Mouse (Mus musculus) neural tube, embryonic 15.5 days (tissue): Measurements from ENCODE around the gene Fosb. TPM values are rescaled to one million over a fixed set of nuclear protein-coding genes. Genes with fewer than 3 reads are reported as not detected.
A peak's percentile ranks its signal among the peaks of the same experiment; 100 is the strongest.

Source experiments
- ATAC-seq: fragments of 200-750 bp; cut with Nextera tagmentation; 2 replicates; pipeline ENCODE4 v1.8.0; 2017; ENCODE audit warnings: mild to moderate bottlenecking, moderate TSS enrichment, moderate library complexity; ENCODE audit not compliant: low FRiP score
- H3K27ac ChIP-seq: fragments of 300-500 bp; sonication (generic); replicated peaks from 2 replicates; pipeline ENCODE4 v1.5.1; 2015; ENCODE audit warnings: mild to moderate bottlenecking, inconsistent platforms
- H3K27me3 ChIP-seq: fragments of 300-500 bp; sonication (generic); replicated peaks from 2 replicates; pipeline ENCODE4 v1.6.1; 2015; ENCODE audit warnings: inconsistent platforms
- H3K36me3 ChIP-seq: fragments of 300-500 bp; sonication (generic); 2 replicates; pipeline ENCODE4 v1.6.1; 2015; ENCODE audit warnings: inconsistent platforms
- H3K4me1 ChIP-seq: fragments of 300-500 bp; sonication (generic); 2 replicates; pipeline ENCODE4 v1.6.1; 2015; ENCODE audit warnings: inconsistent platforms
- H3K4me2 ChIP-seq: fragments of 300-500 bp; sonication (generic); 2 replicates; pipeline ENCODE4 v1.6.1; 2015; ENCODE audit warnings: inconsistent platforms, mild to moderate bottlenecking, moderate library complexity
- H3K4me3 ChIP-seq: fragments of 300-500 bp; sonication (generic); replicated peaks from 2 replicates; pipeline ENCODE4 v1.5.1; 2015; ENCODE audit warnings: mild to moderate bottlenecking, inconsistent platforms
- H3K9ac ChIP-seq: fragments of 300-500 bp; sonication (generic); replicated peaks from 2 replicates; pipeline ENCODE4 v1.6.1; 2015; ENCODE audit warnings: mild to moderate bottlenecking, inconsistent platforms
- H3K9me3 ChIP-seq: fragments of 300-500 bp; sonication (generic); replicated peaks from 2 replicates; pipeline ENCODE4 v1.6.1; 2016; ENCODE audit warnings: inconsistent platforms
- WGBS: fragments of 180-500 bp; shearing (Covaris S2); methylation state at CpG from one replicate; pipeline ENCODE4 v1.1.7; 2015; ENCODE audit warnings: mixed read lengths; 5-methylcytosine and 5-hydroxymethylcytosine counted together
- polyA plus RNA-seq: library from polyadenylated mRNA; unstranded; fragments of >200 nt; fragmentation: Nextera tagmentation; extraction: Ambion mirVana; gene quantifications from 2 replicates; pipeline ENCODE4 v1.2.1, GENCODE M21; 2015

Fosb gene
- polyA plus RNA-seq, 1 experiment from 2014 or later = 0.09 TPM

DNA sequence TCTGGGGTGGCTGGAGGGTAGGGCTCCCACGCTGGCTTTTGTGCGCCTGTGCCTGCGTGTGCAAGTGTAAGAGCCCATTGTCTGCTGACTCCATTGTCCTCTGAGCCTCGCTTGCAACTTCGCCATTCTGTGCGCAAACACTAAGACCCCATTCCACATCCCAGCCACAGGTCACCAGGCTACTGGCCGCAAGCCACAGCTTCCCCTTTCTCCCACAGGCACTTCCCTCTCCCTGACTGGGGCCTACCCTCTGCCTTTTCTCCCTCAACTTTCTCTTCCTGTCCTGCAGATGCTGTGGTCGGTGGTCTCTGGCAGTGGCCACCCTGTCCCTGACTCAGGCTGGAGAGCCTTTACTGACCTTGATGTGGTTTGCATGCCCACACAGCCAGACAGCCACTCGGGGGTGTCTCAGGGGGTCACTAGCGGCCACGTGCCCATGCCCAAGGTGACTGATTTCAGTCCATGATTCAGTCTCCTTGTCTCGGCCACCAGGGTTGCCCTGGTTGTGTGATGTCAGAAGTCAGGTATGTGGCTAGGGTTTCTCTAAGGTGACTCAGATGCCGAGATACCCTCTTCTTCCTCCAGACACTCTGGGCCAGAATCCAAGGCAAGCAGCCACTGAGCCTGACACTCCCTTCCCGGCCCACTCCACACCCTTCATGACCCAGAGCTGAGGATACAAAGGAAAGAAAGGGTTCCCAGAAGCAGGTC, 6.8 kb upstream of the Fosb start:
- no peak overlapping the region for H3K9ac ChIP-seq
- WGBS = 48% methylated on average over 14 of the region's 14 CpGs

DNA sequence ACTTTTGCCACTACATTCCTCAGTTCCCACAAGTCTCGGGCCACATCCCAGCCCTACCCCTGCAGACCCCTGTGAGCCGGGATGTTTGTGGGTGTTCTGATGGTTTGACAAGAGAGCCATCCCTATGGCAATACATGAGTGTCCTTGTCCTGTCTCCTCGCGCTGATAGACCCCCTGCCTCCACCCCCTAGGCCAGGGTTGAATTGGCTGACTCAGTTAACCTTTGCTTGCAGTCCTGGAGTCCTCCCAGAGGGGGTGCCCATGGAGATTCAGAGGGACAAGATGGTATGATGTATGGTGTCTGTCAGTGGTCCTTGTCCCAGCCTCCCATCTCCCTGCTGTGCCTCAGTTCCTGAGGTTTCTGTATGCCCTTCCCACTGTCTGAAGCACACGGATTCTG, 4.2 kb upstream of the Fosb start:
- Histone ChIP-seq H3K9ac (no peak overlapping the region), H3K27me3 (peaks cover 39% of the 10 kb centered on the region), H3K9me3 (no peaks in the 10 kb centered on the region), H3K4me3 (no peak overlapping the region), H3K4me1 (peaks cover 12% of the 10 kb centered on the region), H3K4me2 (no peak overlapping the region), H3K27ac (no peak overlapping the region), H3K36me3 (no peaks in the 10 kb centered on the region)
- ATAC-seq = no peak
- 51% methylated on average over 5 of the region's 5 CpGs for WGBS

More for the DNA sequence above, 6.8 kb upstream of the Fosb start:
- no peaks in the 10 kb centered on the region for H3K36me3 ChIP-seq
- H3K4me1 ChIP-seq = peaks cover 13% of the 10 kb centered on the region
- no peaks in the 10 kb centered on the region for H3K9me3 ChIP-seq
- H3K27ac ChIP-seq = no peak overlapping the region
- no peak overlapping the region for H3K4me2 ChIP-seq
- ATAC-seq = no peak
- no peak overlapping the region for H3K4me3 ChIP-seq
- H3K27me3 ChIP-seq = peaks cover 36% of the 10 kb centered on the region

DNA sequence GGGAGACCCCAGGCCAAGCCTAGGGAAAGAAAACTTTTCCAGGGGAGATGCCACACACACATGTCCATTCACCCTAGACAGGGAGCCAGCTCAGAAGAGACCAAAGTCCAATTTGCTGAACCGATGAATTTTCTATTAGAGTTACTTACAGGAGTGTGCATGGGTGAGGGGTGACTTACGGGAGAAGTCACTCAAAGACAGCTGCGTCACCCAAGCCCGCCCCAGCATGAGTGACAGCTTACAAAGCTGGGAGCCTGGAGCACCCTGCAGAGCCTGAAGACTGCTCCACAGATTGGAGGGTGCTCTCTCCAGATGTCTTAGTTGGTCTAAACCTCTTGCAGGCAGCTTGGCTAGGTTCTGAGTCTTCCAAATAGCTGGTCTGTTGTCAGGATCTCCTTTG, 2.1 kb upstream of the Fosb start:
- H3K9me3 ChIP-seq = no peaks in the 10 kb centered on the region
- H3K36me3 ChIP-seq = no peaks in the 10 kb centered on the region
- no peak overlapping the region for H3K4me2 ChIP-seq
- no peak for ATAC-seq
- H3K4me3 ChIP-seq = no peak overlapping the region
- H3K4me1 ChIP-seq = peaks cover 25% of the 10 kb centered on the region
- no peak overlapping the region for H3K27ac ChIP-seq
- 35% methylated on average over 4 of the region's 4 CpGs for WGBS
- no peak overlapping the region for H3K9ac ChIP-seq
- peaks cover 29% of the 10 kb centered on the region for H3K27me3 ChIP-seq

DNA sequence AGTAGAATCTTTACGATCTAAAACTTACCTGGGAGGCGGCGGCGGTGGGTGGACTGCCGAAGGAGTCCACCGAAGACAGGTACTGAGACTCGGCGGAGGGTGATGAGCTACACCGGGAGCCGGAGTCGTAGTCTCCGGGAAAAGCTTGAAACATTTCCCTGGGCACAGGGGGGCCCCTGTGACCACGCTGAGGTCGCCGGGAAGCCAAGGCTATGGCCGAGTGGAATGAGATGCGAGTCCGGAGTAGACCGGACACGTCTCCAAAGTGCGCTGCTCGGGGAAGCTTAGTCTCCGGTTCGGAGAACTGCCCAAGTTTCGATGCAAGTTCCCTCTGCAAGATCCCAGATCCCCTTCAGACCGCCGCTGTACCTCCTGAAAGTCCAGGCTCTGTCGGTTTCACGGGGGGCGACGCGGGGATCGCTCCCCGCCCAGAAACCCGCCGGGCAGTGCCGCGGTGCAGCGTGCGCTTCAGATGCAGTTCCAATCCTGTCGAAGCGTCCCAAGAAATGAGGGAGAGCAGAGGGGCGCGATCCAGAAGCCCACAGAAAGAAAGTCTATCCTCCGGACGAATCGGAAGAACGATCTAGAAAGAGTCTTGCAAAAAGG, 470 bp downstream of the Fosb start:
- H3K4me1 ChIP-seq = peaks cover 35% of the 10 kb centered on the region
- peak overlapping the region; percentile 51 for H3K9ac ChIP-seq
- H3K27me3 ChIP-seq = peaks cover 54% of the 10 kb centered on the region
- peak overlapping the region; percentile 95 for H3K4me2 ChIP-seq
- H3K27ac ChIP-seq = no peak overlapping the region
- no peaks in the 10 kb centered on the region for H3K36me3 ChIP-seq
- H3K4me3 ChIP-seq = peak overlapping the region; percentile 48
- no peaks in the 10 kb centered on the region for H3K9me3 ChIP-seq
- no peak for ATAC-seq
- 1% methylated on average over 48 of the region's 48 CpGs for WGBS

DNA sequence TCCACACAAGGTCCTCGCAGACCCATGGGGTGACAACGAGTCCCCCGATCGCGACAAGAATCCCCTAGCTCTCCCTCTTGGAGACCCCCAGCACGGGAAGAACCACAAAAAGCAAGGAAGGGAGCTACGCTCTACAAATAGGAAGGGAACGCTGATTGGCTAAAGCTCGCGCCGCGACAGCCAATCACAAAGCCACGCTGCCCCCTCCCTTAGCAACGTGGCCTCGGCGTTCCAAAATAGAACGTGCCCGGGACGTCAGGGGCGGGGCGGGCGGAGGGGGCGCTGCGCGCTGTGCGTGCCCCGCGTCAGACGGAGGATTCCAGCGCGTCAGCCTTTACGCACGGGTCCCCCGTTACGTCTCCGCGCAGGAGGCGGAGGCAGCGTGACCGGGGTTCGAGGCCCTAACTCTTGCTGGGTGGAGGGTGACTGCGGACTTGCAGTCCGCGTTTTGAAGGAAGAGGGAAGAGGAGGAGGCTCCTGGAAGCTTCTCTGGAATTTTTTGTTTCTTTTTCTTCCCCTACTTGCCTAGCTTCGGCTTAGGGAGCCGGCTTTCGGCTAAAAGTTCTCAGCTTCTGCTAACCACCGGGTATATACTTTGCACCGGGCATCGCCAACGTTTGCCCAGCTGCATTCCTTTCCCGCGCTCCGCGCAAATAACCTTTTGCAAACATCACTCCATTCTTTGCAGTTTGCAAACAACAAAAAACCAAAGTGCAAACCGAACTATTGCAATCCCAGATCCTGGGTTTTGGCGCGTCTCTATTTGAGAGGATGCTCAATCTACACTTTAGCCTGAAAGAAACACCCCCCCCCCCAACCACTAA, 1.2 kb downstream of the Fosb start:
- 1% methylated on average over 51 of the region's 58 CpGs for WGBS
- Histone ChIP-seq H3K9me3 (no peaks in the 10 kb centered on the region), H3K4me3 (peak overlapping the region; percentile 48), H3K9ac (peak overlapping the region; percentile 61), H3K4me1 (peaks cover 42% of the 10 kb centered on the region), H3K4me2 (peak overlapping the region; percentile 95), H3K36me3 (no peaks in the 10 kb centered on the region), H3K27me3 (peaks cover 56% of the 10 kb centered on the region), H3K27ac (peak overlapping the region; percentile 78)
- peak; percentile 89 for ATAC-seq

DNA sequence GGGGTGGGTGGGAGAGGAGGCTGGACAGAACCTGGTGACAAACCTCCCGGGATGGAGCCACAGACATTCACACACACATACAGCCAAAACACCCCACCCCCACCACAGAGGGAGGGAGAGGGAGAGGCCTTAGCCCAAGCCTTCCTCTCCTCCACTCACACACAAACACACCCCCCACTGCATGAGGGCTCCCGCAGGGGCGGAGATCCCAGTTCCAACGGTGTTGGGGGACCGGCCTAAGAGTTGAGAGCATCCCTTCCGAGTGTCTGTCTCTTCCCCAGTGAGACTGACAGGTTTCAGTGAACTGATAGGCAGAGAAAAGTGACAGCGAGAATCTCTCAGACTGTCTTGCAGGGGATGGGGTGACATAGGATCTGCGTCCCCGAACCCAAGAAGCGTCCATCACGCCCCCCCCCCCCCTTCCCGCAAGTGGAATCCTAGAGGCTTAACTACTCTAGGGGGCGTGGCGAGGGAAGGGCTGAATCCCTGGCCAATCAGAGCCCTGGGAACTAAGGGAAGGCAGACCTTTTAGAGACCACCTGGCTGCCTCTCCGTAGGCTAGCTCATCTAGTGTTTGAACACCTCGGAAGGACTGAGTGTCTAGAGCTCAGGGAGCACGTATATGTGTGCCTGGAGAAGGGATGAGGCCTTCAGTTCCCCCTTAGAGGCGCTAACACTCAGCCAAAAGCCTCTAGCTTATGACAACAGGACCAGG, 2.0 kb downstream of the Fosb start:
- H3K27ac ChIP-seq = peak overlapping the region; percentile 78
- no peaks in the 10 kb centered on the region for H3K36me3 ChIP-seq
- H3K27me3 ChIP-seq = peaks cover 59% of the 10 kb centered on the region
- H3K4me2 ChIP-seq = peak overlapping the region; percentile 95
- 2% methylated on average over 18 of the region's 18 CpGs for WGBS
- H3K4me3 ChIP-seq = peak overlapping the region; percentile 48
- peaks cover 45% of the 10 kb centered on the region for H3K4me1 ChIP-seq
- ATAC-seq = peak; percentile 60
- H3K9me3 ChIP-seq = no peaks in the 10 kb centered on the region
- peak overlapping the region; percentile 61 for H3K9ac ChIP-seq

DNA sequence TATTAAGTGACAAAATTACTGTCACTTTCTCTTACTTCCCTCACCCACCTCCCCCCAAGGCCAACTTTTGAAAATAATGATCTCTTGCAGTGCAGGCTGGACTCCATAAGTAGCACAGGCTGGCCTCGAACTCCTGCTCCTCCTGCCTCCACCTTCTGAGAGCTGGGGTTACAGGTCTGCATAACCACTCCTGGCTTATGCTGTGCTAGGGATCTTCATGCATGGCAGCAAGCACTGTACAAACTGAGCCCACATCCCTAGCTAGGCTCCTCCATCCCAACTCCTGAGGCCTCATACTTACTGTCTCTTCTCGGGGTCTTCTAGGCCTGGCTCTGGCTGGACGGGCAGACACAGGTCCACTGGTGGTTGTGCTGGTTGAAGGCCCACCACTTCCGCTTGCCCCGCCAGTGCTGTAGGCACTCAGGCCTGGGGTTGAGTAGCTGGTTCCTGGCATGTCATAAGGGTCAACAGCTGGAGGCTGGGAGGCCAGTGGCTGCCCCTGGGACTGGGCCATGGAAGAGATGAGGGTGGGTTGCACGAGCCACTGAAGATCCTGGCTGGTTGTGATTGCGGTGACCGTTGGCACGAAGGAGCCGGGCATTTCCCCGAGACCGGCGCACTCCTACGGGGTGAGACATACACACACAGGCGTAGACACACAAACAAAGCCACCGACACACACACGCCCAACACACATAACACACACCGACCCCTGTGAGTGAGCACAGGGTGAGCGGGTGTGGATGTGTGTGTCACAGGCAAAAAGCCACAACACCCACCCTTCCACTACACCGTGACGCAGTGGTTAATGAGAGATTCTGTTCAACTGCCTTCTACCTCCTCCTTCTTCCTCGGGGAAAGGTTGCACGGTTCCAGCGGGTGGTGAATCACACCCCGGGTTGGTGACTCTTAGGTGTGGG, 2.8 kb downstream of the Fosb start:
- H3K27ac ChIP-seq = no peak overlapping the region
- peak overlapping the region; percentile 95 for H3K4me2 ChIP-seq
- peaks cover 59% of the 10 kb centered on the region for H3K27me3 ChIP-seq
- H3K4me1 ChIP-seq = peaks cover 50% of the 10 kb centered on the region
- no peaks in the 10 kb centered on the region for H3K9me3 ChIP-seq
- H3K9ac ChIP-seq = 0 out of 2 replicates have a peak overlapping the region, but pooled peaks have one; percentile 61
- H3K4me3 ChIP-seq = peak overlapping the region; percentile 48; the same call in 1 of the 2 replicates
- WGBS = 66% methylated on average over 25 of the region's 25 CpGs
- H3K36me3 ChIP-seq = no peaks in the 10 kb centered on the region
- no peak for ATAC-seq

DNA sequence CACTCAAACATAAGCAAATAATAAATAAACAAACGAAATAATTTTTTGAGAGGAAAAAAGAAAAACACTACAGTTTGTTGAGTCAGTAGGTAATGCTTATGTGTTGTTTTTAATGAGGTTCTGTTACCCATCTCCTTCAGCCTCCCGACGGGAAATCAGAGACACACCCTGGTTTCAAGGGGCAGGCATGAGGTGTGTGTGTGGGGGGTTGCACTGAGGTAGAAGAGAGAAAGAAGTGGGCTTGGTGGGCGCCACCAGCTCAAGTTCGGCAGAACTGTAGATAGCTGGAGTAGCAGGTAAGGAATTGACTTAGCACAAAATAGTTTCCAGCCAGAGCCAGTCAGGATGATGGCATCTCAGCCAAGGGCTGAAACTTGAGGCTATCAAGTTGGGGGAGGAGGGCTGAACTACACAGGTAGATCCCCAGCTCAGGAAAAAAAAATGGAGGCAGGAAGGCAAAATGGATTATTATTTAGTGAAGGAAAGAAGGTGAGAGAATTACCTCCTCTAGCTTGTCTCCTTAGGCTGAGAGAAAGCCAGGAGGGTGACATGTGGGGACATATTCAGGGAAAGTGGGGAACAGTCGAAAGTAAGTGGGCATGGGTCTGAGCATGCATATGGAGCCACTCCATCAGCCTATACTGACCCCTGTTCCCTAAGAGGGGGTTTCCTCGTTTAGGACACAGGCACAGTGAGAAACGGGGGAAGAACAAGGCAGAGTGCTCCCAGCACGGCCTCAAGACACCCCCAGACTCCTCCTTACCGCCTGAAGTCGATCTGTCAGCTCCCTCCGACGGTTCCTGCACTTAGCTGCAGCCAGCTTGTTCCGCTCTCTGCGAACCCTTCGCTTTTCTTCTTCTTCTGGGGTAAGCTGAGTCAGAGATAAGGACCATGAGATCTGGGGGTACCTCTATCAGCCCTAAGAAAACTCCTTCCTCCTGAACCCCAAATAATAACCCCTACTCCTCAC, 3.8 kb downstream of the Fosb start:
- no peak overlapping the region for H3K27ac ChIP-seq
- H3K9ac ChIP-seq = no peak overlapping the region
- WGBS = 49% methylated on average over 16 of the region's 16 CpGs
- no peak overlapping the region for H3K4me3 ChIP-seq
- no peaks in the 10 kb centered on the region for H3K9me3 ChIP-seq
- H3K27me3 ChIP-seq = peaks cover 55% of the 10 kb centered on the region
- H3K4me2 ChIP-seq = no peak overlapping the region
- no peaks in the 10 kb centered on the region for H3K36me3 ChIP-seq
- H3K4me1 ChIP-seq = peaks cover 59% of the 10 kb centered on the region
- ATAC-seq = no peak

DNA sequence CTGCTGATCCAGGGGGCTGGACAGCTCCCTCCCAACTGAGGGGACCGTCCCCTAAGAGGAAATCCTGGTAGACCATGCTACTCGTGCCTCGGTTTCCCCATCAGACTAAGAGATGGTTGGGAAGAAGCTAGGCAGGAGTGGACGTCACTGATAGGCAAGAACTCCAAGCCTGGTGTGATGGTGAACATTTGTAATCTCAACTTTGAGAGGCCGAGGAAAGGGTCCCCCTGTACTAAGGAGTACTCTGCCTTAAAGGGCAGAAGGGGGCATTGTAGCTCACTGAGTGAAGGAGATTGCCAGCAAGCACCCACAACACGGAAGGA, 4.5 kb downstream of the Fosb start:
- H3K9ac ChIP-seq = no peak overlapping the region
- ATAC-seq = no peak
- H3K27ac ChIP-seq = no peak overlapping the region
- no peaks in the 10 kb centered on the region for H3K36me3 ChIP-seq
- H3K4me2 ChIP-seq = peak overlapping the region; percentile 52; the same call in 1 of the 2 replicates
- peaks cover 58% of the 10 kb centered on the region for H3K4me1 ChIP-seq
- H3K4me3 ChIP-seq = peak overlapping the region; percentile 20
- H3K9me3 ChIP-seq = no peaks in the 10 kb centered on the region
- 12% methylated on average over 6 of the region's 6 CpGs for WGBS
- peaks cover 55% of the 10 kb centered on the region for H3K27me3 ChIP-seq
